Mouse (Mus musculus) hindbrain, embryonic 15.5 days (tissue): ENCODE results near the gene Cntnap4. TPM values are rescaled to one million over a fixed set of nuclear protein-coding genes. Genes with fewer than 3 reads are reported as not detected.

ENCODE experiments used
- ATAC-seq: fragments of 200-750 bp; cut with Nextera tagmentation; 2 replicates; pipeline ENCODE4 v1.8.0; 2017; ENCODE audit warnings: low read depth, moderate number of reproducible peaks, moderate TSS enrichment; ENCODE audit not compliant: low FRiP score
- H3K27ac ChIP-seq: fragments of 300-500 bp; sonication (generic); replicated peaks from 2 replicates; pipeline ENCODE4 v1.5.1; 2015; ENCODE audit warnings: mild to moderate bottlenecking, inconsistent platforms
- H3K27me3 ChIP-seq: fragments of 300-500 bp; sonication (generic); 2 replicates; pipeline ENCODE4 v1.6.1; 2015; ENCODE audit warnings: control low read depth, inconsistent platforms
- H3K36me3 ChIP-seq: fragments of 300-500 bp; sonication (generic); 2 replicates; pipeline ENCODE4 v1.6.1; 2015; ENCODE audit warnings: control low read depth, inconsistent platforms
- H3K4me1 ChIP-seq: fragments of 300-500 bp; sonication (generic); replicated peaks from 2 replicates; pipeline ENCODE4 v1.6.1; 2015; ENCODE audit warnings: control low read depth, inconsistent platforms
- H3K4me2 ChIP-seq: fragments of 300-500 bp; sonication (generic); 2 replicates; pipeline ENCODE4 v1.6.1; 2015; ENCODE audit warnings: moderate library complexity, mild to moderate bottlenecking, inconsistent platforms
- H3K4me3 ChIP-seq: fragments of 300-500 bp; sonication (generic); 2 replicates; pipeline ENCODE4 v1.5.1; 2015; ENCODE audit warnings: mild to moderate bottlenecking, inconsistent platforms
- H3K9ac ChIP-seq: fragments of 300-500 bp; sonication (generic); 2 replicates; pipeline ENCODE4 v1.6.1; 2015; ENCODE audit warnings: inconsistent platforms
- H3K9me3 ChIP-seq: fragments of 300-500 bp; sonication (generic); 2 replicates; pipeline ENCODE4 v1.6.1; 2016; ENCODE audit warnings: control low read depth, inconsistent platforms
- WGBS: fragments of 180-500 bp; shearing (Covaris S2); methylation state at CpG from one replicate; pipeline ENCODE4 v1.1.7; 2015; 5-methylcytosine and 5-hydroxymethylcytosine counted together
- polyA plus RNA-seq: library from polyadenylated mRNA; unstranded; fragments of >200 nt; fragmentation: Nextera tagmentation; extraction: Ambion mirVana; gene quantifications from 2 replicates; pipeline ENCODE4 v1.2.1, GENCODE M21; 2015

Cntnap4 gene
- 19.6 and 21.8 TPM in 2 replicates for polyA plus RNA-seq

DNA sequence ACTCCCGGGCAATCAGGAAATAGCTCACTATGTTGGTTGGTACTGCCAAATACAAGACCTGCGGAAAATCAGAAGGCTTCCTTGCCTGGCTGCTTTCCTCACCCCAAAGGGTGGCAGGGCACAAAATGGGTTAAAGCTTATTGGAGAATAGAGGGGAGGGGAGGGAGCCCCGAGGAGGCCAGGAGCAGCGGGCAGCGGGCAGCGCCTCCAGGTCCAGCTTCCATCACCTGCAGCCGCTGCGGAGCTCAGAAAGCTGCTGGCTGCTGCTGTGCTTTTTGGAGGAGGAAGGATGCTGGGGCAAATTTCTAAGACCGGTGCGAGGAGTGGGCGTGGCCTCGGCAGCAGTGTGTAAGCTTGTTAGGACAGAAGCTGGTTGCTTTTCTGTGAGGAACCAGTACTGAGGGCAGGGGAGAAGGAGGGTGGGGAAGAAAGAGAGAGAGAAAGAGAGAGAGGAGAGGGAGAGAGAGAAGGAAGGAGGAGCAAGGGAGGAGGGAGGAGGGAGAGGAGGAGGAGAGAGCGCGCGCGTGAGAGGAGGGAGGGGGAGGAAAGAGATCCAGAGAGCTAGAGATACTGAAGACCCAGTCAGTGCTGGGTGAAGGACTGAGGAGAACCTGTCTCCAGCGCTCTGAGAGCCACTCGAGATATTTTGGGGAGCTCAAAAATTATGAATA is at the start of gene Cntnap4:
Gene Cntnap4, plus strand, starts transcription at position 573 of the 671 bp plus-strand sequence.
- WGBS: 1% methylated on average over 18 of the region's 18 CpGs
- H3K4me3 ChIP-seq: peak within 1 kb of the TSS; percentile 69
- ATAC-seq: peak; percentile 90
- H3K9ac ChIP-seq: peak within 1 kb of the TSS; percentile 80
- no peaks in the 10 kb centered on the region for H3K27me3 ChIP-seq
- no peaks in the 10 kb centered on the region for H3K9me3 ChIP-seq
- peak within 1 kb of the TSS; percentile 77 for H3K4me2 ChIP-seq
- H3K36me3 ChIP-seq: no peaks in the 10 kb centered on the region
- peaks cover 16% of the 10 kb centered on the region; the same call in 1 of the 2 replicates for H3K4me1 ChIP-seq
- peak within 1 kb of the TSS; percentile 94 for H3K27ac ChIP-seq

DNA sequence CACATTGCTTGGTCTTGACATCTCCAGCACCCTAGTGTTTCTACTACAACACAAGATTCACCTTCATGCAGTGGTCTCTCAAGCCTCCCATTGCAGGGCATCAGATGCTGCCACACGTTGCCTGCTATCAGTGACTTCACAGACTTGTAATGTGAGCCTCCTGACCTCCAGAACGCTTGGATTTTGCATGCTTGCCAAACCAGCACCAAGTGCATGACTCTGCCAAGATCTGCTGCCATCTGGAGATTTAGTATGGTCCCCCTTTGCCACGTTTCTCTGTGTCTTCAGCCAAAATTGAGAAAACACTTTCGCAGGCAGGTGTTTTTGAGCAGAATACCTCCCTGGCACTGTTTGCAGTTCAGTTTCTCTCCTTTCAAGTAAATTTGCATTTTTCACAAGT is 12.5 kb upstream of the Cntnap4 start:
- H3K27ac ChIP-seq: no peak overlapping the region
- no peak overlapping the region for H3K4me2 ChIP-seq
- ATAC-seq: no peak
- no peaks in the 10 kb centered on the region for H3K36me3 ChIP-seq
- H3K4me1 ChIP-seq: no peaks in the 10 kb centered on the region
- H3K27me3 ChIP-seq: no peaks in the 10 kb centered on the region
- no peak overlapping the region for H3K4me3 ChIP-seq
- no peaks in the 10 kb centered on the region for H3K9me3 ChIP-seq
- 50% methylated on average over 4 of the region's 4 CpGs for WGBS
- no peak overlapping the region for H3K9ac ChIP-seq

DNA sequence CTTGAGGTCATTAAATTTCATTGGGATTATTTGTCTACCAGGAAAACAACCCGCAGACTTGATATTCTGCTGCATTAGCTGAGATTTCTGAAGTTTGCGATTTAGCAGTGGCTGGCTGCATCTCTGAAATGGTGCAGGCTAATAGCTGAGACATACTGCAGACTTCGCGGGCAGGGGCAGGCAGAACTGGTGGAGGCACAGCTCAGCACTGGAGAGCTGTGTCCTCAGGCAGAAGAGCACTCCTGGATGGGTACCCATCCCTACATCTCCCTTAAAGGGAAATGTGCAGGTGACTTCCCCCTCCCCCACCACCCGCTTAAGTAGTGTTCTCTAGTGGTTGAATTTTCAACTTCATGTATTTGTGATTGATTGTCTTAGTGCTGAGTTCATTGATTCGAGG is 698 bp downstream of the Cntnap4 start:
- Histone ChIP-seq H3K9ac (peak overlapping the region; percentile 80), H3K4me1 (peaks cover 16% of the 10 kb centered on the region; the same call in 1 of the 2 replicates), H3K36me3 (no peaks in the 10 kb centered on the region), H3K27me3 (no peaks in the 10 kb centered on the region), H3K4me3 (peak overlapping the region; percentile 69), H3K9me3 (no peaks in the 10 kb centered on the region), H3K27ac (peak overlapping the region; percentile 94), H3K4me2 (peak overlapping the region; percentile 77)
- 6% methylated on average over 6 of the region's 6 CpGs for WGBS
- no peak for ATAC-seq

DNA sequence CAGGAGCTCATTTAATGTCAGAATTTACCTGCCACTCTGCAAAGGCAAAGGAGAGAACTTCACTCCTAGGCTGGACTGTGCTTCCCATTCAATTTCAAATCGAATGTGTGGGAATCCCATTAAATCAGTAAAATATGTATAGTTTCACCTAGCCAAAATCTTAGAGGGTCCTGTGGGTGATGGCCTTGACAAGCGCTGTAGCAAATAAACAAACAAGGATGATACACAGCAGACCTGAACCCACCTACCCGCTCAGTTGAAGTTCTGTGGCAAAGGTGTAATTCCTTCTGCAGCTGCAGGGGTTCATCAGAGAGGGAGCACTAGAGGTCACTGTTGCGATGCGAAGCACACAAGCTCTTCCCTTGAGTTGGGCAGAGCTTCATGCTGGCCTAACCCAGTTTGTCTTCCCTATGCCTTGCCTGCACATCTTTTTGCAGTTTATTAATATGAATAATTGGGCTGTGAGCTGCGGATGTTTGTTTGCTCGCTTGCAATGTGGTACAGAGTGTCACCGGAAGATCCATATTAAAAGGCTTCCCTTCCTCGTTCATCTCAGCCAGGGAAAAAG is 1.6 kb downstream of the Cntnap4 start:
- Histone ChIP-seq H3K4me3 (peak overlapping the region; percentile 69), H3K4me2 (peak overlapping the region; percentile 77), H3K36me3 (no peaks in the 10 kb centered on the region), H3K9me3 (no peaks in the 10 kb centered on the region), H3K27ac (peak overlapping the region; percentile 59; the same call in 1 of the 2 replicates), H3K27me3 (no peaks in the 10 kb centered on the region), H3K9ac (peak overlapping the region; percentile 80), H3K4me1 (peaks cover 16% of the 10 kb centered on the region; the same call in 1 of the 2 replicates)
- peak; percentile 65; the same call in 1 of the 2 replicates for ATAC-seq
- 16% methylated on average over 9 of the region's 9 CpGs for WGBS

DNA sequence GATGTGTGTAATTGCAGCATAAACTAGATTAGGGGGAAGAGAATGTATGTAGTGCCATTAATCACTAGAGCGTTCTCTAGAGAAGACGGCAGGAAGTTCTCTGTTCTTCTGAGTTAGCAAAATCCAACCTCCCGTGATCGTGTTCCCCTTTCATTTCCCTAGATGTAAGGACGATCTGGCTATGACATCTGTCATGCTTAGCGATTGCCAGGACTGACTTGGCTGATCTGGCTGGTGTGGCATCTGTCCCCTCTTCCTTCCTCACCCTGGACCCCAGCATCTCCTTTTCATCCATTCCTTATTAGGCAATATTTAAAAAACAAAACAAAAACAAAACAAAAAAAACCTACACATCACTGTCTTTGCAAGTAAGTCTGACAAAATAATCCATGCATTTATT is 11.6 kb downstream of the Cntnap4 start:
- Histone ChIP-seq H3K4me1 (no peaks in the 10 kb centered on the region), H3K27me3 (no peaks in the 10 kb centered on the region), H3K4me2 (no peak overlapping the region), H3K4me3 (no peak overlapping the region), H3K9ac (no peak overlapping the region), H3K36me3 (no peaks in the 10 kb centered on the region), H3K9me3 (no peaks in the 10 kb centered on the region), H3K27ac (no peak overlapping the region)
- ATAC-seq: no peak
- WGBS: 51% methylated on average over 6 of the region's 6 CpGs

DNA sequence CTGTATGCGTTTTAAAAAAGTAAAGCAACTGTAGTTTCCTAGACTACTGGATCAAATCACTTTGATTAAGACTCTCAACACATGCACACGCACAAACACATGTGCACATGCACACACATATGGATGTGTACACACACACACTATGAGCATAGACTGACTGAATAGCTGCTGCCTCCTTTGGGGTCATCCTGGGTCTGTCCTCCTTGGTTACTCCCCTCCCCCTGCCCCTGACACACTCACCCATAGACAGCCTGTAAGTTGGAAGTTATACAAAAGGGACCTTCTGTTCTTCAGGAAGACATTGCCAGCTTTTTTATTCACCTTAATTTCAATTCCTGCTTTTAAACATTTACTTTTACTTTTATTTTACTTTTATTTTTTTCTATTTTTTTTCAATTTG is 13.6 kb downstream of the Cntnap4 start:
- Histone ChIP-seq H3K27ac (no peak overlapping the region), H3K9ac (no peak overlapping the region), H3K27me3 (no peaks in the 10 kb centered on the region), H3K4me3 (no peak overlapping the region), H3K9me3 (no peaks in the 10 kb centered on the region), H3K4me1 (no peaks in the 10 kb centered on the region), H3K4me2 (no peak overlapping the region), H3K36me3 (no peaks in the 10 kb centered on the region)
- WGBS: 94% methylated on average over 2 of the region's 2 CpGs
- ATAC-seq: no peak

DNA sequence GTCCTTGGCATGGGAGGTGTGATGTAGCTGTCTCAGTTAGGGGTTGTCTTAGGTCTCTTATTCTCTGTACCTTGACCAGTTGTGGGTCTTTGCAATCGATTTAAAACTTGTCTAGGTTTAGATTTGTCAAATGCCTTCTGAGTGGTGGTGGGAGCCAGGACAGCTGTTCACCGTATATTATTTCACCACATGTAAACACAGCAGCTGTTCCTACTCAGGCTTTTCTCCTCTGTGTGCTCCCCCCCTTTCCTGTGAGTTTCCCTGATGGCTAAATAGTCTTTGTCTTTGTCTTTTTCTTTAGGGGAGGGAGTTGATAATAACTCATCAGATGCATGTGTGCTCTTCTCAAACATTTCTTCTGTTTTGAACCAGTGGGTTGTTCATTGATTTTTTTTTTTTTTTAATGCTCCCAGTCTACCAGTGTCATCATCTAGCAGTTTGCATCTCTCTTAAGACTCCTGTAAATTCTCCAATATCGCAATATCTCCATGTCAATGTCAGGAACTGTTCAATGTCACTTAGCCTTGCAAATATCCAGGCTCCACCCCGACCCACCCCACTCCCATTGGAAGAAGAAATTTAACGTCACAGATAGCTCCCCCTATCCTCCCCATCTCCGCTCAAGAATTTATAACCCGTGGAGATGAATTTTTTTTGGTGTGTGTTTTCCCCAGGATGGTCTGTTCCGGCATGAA is 18.7 kb downstream of the Cntnap4 start:
- 61% methylated on average over 8 of the region's 8 CpGs for WGBS
- Histone ChIP-seq H3K4me2 (peak overlapping the region; percentile 34), H3K27me3 (no peaks in the 10 kb centered on the region), H3K27ac (no peak overlapping the region; the same call in 1 of the 2 replicates), H3K4me3 (no peak overlapping the region; the same call in 1 of the 2 replicates), H3K36me3 (no peaks in the 10 kb centered on the region), H3K4me1 (no peaks in the 10 kb centered on the region), H3K9me3 (no peaks in the 10 kb centered on the region), H3K9ac (no peak overlapping the region)
- ATAC-seq: no peak

DNA sequence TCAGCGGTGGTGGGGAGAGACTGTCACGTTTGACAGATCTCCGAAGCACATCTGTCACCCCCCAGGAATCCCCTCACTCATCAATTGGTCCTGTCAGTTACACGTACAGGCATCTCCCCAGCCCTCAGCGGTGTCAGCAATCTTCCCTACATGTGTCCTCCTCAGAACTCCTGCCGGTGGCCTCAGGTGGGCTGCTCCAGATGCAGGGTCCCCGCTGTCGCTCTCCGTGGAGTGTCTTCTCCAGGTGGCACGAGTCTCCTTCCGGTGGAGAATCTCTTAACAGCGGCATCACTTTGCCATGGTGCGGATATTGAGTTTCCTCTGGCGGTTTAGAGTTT is 19.2 kb downstream of the Cntnap4 start:
- H3K9me3 ChIP-seq: no peaks in the 10 kb centered on the region
- H3K36me3 ChIP-seq: no peaks in the 10 kb centered on the region
- H3K9ac ChIP-seq: no peak overlapping the region
- peak overlapping the region; percentile 34 for H3K4me2 ChIP-seq
- H3K4me1 ChIP-seq: no peaks in the 10 kb centered on the region
- no peaks in the 10 kb centered on the region for H3K27me3 ChIP-seq
- no peak for ATAC-seq
- 0 out of 2 replicates have a peak overlapping the region, but pooled peaks have one; percentile 60 for H3K27ac ChIP-seq
- H3K4me3 ChIP-seq: peak overlapping the region; percentile 7; the same call in 1 of the 2 replicates
- WGBS: 54% methylated on average over 14 of the region's 14 CpGs

DNA sequence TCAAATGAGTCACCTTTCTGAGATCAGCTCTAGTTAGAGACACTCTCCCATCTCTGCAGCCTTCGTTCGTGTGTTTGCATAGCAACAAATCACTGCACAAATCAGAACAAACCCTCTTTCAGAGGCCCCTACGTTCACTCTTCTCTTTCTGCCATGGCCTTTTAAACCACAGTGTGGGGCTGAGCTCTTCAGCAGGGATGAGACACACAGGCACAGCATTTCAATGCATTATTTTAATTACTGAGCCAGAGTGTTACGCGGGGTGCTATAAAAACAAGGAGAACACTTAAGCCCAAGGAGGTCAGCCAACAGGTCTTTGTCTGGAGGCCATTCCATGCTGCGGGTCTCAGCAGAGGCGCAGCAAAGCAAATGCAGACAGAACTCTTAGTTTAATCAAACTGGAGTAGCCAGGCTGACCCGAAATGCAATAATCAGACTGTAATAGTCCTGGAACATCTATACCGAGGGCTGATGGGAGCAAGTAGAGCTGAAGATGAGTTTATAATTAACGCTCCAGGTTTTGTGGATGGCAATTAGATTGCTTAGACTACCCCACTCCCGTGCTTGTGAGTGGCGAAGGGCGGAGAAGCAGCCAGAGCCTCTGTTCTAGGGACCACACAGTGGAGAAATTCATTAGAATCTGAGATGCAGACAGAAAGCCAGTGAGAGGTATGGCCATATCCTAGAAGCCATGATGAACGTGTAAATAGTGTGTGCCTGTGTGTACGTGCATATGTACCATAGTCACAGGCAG is 26.4 kb downstream of the Cntnap4 start:
- no peaks in the 10 kb centered on the region for H3K36me3 ChIP-seq
- 56% methylated on average over 15 of the region's 15 CpGs for WGBS
- H3K4me2 ChIP-seq: no peak overlapping the region
- no peaks in the 10 kb centered on the region for H3K9me3 ChIP-seq
- H3K27me3 ChIP-seq: no peaks in the 10 kb centered on the region
- H3K4me1 ChIP-seq: 0 out of 2 replicates have a peak, but pooled peaks cover 8% of the 10 kb centered on the region
- no peak overlapping the region for H3K4me3 ChIP-seq
- H3K9ac ChIP-seq: no peak overlapping the region
- peak; percentile 27; the same call in 1 of the 2 replicates for ATAC-seq
- H3K27ac ChIP-seq: no peak overlapping the region

DNA sequence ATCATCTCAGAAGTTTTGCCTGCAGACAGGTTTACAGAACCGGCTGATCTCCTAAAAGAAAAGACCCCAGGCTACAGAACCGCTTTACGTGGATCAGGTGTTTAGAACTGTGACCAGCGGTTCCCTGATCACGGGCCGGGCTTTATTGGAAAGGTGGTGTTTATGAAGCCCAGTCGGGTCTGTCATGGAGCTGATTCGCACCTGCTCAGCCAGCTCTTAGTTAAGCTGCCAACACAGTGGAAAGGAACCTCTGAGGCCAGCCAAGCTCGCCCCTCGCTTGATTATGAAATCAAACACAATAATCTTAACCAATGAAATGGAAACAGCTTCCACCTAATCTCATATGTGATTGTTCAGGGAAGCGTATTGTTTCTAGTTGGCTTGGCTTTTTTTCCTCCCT is 30.1 kb downstream of the Cntnap4 start:
- H3K9ac ChIP-seq: no peak overlapping the region
- no peak overlapping the region for H3K4me3 ChIP-seq
- no peaks in the 10 kb centered on the region for H3K36me3 ChIP-seq
- 0 out of 2 replicates have a peak, but pooled peaks cover 8% of the 10 kb centered on the region for H3K4me1 ChIP-seq
- H3K9me3 ChIP-seq: no peaks in the 10 kb centered on the region
- ATAC-seq: no peak
- H3K4me2 ChIP-seq: no peak overlapping the region
- no peak overlapping the region for H3K27ac ChIP-seq
- H3K27me3 ChIP-seq: no peaks in the 10 kb centered on the region
- 85% methylated on average over 11 of the region's 11 CpGs for WGBS

DNA sequence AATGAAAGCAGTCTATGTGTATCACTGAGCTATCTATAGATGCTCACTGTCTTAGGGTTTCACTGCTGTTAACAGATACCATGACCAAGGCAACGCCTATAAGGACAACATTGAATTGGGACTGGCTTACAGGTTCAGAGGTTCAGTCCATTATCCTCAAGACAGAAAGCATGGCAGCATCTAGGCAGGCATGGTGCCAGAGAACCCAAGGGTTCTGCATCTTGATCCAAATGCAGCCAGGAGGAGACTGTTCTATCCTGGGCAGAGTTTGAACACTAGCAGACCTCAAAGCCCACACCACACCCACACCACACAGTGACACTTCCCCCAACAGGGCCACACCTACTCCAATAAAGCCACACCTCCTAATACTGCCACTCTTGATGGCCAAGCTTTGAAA is 31.3 kb downstream of the Cntnap4 start:
- Histone ChIP-seq H3K4me2 (no peak overlapping the region), H3K4me1 (no peaks in the 10 kb centered on the region)
- WGBS: 79% methylated on average over 1 of the region's 1 CpGs

More for the DNA sequence above, 31.3 kb downstream of the Cntnap4 start:
- Histone ChIP-seq H3K27ac (no peak overlapping the region), H3K9me3 (no peaks in the 10 kb centered on the region), H3K4me3 (no peak overlapping the region), H3K27me3 (no peaks in the 10 kb centered on the region), H3K36me3 (no peaks in the 10 kb centered on the region), H3K9ac (no peak overlapping the region)
- no peak for ATAC-seq
